Mouse (Mus musculus): ENCODE results near the gene Tmem30b. TPM values are rescaled to one million over a fixed set of nuclear protein-coding genes. Genes with fewer than 3 reads are reported as not detected.

The Tmem30b gene
- polyA plus RNA-seq (2015; fragmentation: Nextera tagmentation; extraction: Ambion mirVana), result 38.6 and 42.7 TPM in 2 replicates

DNA sequence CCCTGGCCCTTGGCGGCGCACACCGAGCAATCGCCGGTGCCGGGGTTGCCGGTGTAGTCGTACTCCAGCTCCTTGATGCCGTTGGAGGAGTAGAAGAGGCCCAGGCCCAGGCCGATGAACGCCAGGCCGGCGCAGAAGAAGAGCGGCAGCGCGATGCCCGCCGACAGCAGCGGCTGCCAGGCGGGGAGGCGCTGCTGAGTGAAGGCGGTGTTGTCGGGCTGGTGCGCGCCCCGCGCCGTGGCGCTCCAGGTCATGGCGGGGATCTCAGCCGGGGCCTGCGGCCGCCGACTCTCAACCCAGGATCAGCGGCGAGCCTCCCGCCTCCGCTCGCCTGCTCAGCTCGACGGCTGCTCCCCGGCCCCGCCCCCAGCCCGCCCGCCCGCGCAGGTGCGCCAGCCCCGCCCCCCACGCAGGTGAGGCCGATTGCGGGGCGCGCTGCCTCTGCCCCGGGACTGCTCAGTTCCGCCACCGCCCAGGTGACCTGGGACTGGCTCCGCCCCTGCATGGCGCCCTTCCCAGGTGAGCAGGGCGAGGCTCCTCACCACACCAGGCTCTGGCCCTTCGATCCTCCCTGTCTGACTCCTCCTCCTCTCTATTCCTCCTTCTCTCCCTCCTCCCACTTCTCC is at the start of gene Tmem30b:
TSS of gene Tmem30b (minus strand) at position 307 of the 626 bp plus-strand sequence.
- peak within 1 kb of the TSS; percentile 54 for H3K4me3 ChIP-seq (replicated peaks; ENCODE audit: low read length)
- ATAC-seq (ENCODE audit: insufficient read depth, low FRiP score), result peak; percentile 93
- H3K36me3 ChIP-seq (ENCODE audit: control insufficient read depth, insufficient read depth, low read length), result no peaks in the 10 kb centered on the region
- WGBS, result 1% methylated on average over 48 of the region's 61 CpGs
- peak within 1 kb of the TSS; percentile 76 for H3K9ac ChIP-seq (ENCODE audit: low read length)
- H3K4me2 ChIP-seq (ENCODE audit: low read depth, low read length), result peak within 1 kb of the TSS; percentile 70
- peaks cover 8% of the 10 kb centered on the region for H3K4me1 ChIP-seq (ENCODE audit: control insufficient read depth, insufficient read depth, low read length)
- H3K27me3 ChIP-seq (ENCODE audit: control insufficient read depth, insufficient read depth, low read length), result peaks cover 42% of the 10 kb centered on the region
- H3K27ac ChIP-seq (ENCODE audit: low read length), result peak within 1 kb of the TSS; percentile 81
- H3K9me3 ChIP-seq (replicated peaks; ENCODE audit: control insufficient read depth, low read length), result no peaks in the 10 kb centered on the region

DNA sequence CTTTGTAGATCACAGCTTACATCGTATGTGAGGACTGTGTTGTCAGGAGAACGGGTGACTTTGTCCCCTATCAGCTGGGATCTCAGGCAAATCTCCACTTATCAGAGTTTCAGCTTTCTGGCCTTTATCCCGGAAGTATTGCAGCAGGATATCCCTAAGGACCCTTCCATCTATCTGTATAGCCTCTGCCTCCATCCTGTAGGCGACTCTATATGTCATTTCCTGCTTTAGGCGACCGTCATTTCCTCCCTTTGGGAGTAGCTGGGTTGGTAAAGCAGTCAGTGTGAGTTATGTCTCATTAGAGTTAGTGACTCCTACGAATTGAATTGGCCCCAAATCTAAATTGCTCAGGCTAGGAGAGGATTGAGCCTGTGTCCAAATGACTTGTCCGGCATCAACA is 49.0 kb upstream of the Tmem30b start:
- Histone ChIP-seq H3K27ac (ENCODE audit: low read length) (no peak overlapping the region), H3K4me3 (replicated peaks; ENCODE audit: low read length) (no peak overlapping the region), H3K9me3 (replicated peaks; ENCODE audit: control insufficient read depth, low read length) (no peaks in the 10 kb centered on the region), H3K36me3 (ENCODE audit: control insufficient read depth, insufficient read depth, low read length) (no peaks in the 10 kb centered on the region), H3K9ac (ENCODE audit: low read length) (no peak overlapping the region), H3K4me2 (ENCODE audit: low read depth, low read length) (no peak overlapping the region), H3K4me1 (ENCODE audit: control insufficient read depth, insufficient read depth, low read length) (0 out of 2 replicates have a peak, but pooled peaks cover 2% of the 10 kb centered on the region), H3K27me3 (ENCODE audit: control insufficient read depth, insufficient read depth, low read length) (no peaks in the 10 kb centered on the region)
- ATAC-seq (ENCODE audit: insufficient read depth, low FRiP score), result no peak
- WGBS, result 74% methylated on average over 8 of the region's 8 CpGs

DNA sequence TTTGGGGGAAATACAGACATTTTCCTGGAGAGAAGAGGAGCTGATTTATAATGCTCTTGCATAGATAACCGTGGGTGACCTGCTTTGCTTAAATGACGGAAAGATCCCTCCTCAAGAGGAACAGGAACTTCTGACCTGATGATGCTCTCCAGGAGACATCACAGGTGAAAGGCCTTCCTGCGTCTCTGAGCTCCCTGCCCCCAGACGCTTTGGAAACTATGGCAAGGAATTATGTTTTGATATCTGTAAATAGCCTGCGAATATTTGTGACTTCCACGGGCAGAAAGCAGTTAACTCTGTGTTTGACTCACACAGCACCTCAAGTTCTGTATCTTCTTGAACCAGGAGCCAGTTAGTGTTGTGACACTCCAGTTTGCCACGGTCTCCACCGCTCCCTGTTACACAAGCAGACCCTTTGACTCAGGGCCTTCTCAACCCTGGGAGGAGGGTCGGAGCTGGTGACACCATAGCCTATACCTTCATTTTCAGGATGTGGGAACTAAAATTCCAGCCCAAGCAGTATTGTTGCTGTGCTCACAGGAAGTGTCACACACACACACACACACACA is 48.1 kb upstream of the Tmem30b start:
- H3K4me3 ChIP-seq (replicated peaks; ENCODE audit: low read length), result no peak overlapping the region
- H3K27me3 ChIP-seq (ENCODE audit: control insufficient read depth, insufficient read depth, low read length), result no peaks in the 10 kb centered on the region
- H3K36me3 ChIP-seq (ENCODE audit: control insufficient read depth, insufficient read depth, low read length), result no peaks in the 10 kb centered on the region
- ATAC-seq (ENCODE audit: insufficient read depth, low FRiP score), result no peak
- no peaks in the 10 kb centered on the region for H3K9me3 ChIP-seq (replicated peaks; ENCODE audit: control insufficient read depth, low read length)
- 78% methylated on average over 9 of the region's 9 CpGs for WGBS
- H3K27ac ChIP-seq (ENCODE audit: low read length), result no peak overlapping the region
- H3K4me2 ChIP-seq (ENCODE audit: low read depth, low read length), result no peak overlapping the region
- no peak overlapping the region for H3K9ac ChIP-seq (ENCODE audit: low read length)
- H3K4me1 ChIP-seq (ENCODE audit: control insufficient read depth, insufficient read depth, low read length), result 0 out of 2 replicates have a peak, but pooled peaks cover 2% of the 10 kb centered on the region

- no peaks in the 10 kb centered on the region for H3K36me3 ChIP-seq (ENCODE audit: control insufficient read depth, insufficient read depth, low read length)
- H3K4me2 ChIP-seq (ENCODE audit: low read depth, low read length), result no peak overlapping the region
- H3K27me3 ChIP-seq (ENCODE audit: control insufficient read depth, insufficient read depth, low read length), result no peaks in the 10 kb centered on the region
- no peak overlapping the region for H3K4me3 ChIP-seq (replicated peaks; ENCODE audit: low read length)
- H3K4me1 ChIP-seq (ENCODE audit: control insufficient read depth, insufficient read depth, low read length), result no peaks in the 10 kb centered on the region
- no peak overlapping the region for H3K27ac ChIP-seq (ENCODE audit: low read length)
- H3K9ac ChIP-seq (ENCODE audit: low read length), result no peak overlapping the region
- 83% methylated on average over 12 of the region's 12 CpGs for WGBS
- no peaks in the 10 kb centered on the region for H3K9me3 ChIP-seq (replicated peaks; ENCODE audit: control insufficient read depth, low read length)
- ATAC-seq (ENCODE audit: insufficient read depth, low FRiP score), result no peak
Observed at GRCm38 (mm10) chr12:73593021-73593798, 47.0 kb upstream of the Tmem30b start.

DNA sequence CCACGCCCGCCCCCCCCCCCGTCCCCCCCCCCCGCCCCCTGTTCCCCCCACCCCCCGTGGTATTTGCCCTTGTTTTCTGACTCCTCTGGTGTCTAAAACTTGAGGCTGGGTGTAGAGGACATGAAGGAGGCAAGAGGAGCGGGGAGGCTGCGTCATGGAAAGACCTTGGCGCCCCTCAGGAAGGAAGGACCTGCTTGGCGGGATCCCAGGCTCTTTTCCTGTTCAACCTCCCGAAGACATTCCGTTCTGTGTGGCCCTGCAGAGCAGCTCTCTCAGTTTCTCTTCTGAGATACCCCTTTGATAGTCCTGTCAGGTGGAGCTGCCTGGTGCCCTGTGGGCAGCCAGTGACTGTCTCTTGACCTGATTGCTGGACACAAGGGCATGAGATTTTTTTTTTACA is 45.4 kb upstream of the Tmem30b start:
- Histone ChIP-seq H3K4me2 (ENCODE audit: low read depth, low read length) (no peak overlapping the region), H3K27me3 (ENCODE audit: control insufficient read depth, insufficient read depth, low read length) (0 out of 2 replicates have a peak, but pooled peaks cover 2% of the 10 kb centered on the region), H3K4me3 (replicated peaks; ENCODE audit: low read length) (no peak overlapping the region), H3K4me1 (ENCODE audit: control insufficient read depth, insufficient read depth, low read length) (no peaks in the 10 kb centered on the region), H3K9me3 (replicated peaks; ENCODE audit: control insufficient read depth, low read length) (no peaks in the 10 kb centered on the region), H3K9ac (ENCODE audit: low read length) (no peak overlapping the region), H3K36me3 (ENCODE audit: control insufficient read depth, insufficient read depth, low read length) (no peaks in the 10 kb centered on the region), H3K27ac (ENCODE audit: low read length) (no peak overlapping the region)
- ATAC-seq (ENCODE audit: insufficient read depth, low FRiP score), result no peak
- 67% methylated on average over 9 of the region's 11 CpGs for WGBS

- no peak overlapping the region for H3K9ac ChIP-seq (ENCODE audit: low read length)
- no peak for ATAC-seq (ENCODE audit: insufficient read depth, low FRiP score)
- H3K27ac ChIP-seq (ENCODE audit: low read length), result no peak overlapping the region
Observed at GRCm38 (mm10) chr12:73590627-73591276, 44.6 kb upstream of the Tmem30b start.

DNA sequence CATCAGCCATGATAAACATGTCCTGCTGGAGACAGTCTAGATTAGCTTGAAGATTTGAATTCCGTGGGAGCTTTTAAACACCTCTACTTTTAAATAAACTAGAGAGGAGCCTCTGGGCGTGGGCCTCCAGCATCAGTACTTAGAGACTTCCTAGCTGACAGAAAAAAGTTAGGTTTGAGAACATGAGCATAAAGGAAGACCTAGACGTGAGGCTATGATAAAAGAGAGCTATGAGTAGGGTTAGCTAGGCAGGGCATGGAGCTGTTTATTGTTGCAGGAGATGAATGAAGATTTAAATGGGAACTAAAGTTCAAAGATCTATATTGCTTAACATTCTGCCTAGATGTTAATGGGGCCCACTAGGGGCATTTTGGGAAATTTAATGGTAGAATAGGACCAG is 41.1 kb upstream of the Tmem30b start:
- 50% methylated on average over 3 of the region's 3 CpGs for WGBS
- H3K9ac ChIP-seq (ENCODE audit: low read length), result no peak overlapping the region
- peak overlapping the region; percentile 10; the same call in 1 of the 2 replicates for H3K4me3 ChIP-seq (replicated peaks; ENCODE audit: low read length)
- H3K4me1 ChIP-seq (ENCODE audit: control insufficient read depth, insufficient read depth, low read length), result 0 out of 2 replicates have a peak, but pooled peaks cover 4% of the 10 kb centered on the region
- H3K9me3 ChIP-seq (replicated peaks; ENCODE audit: control insufficient read depth, low read length), result no peaks in the 10 kb centered on the region
- H3K27ac ChIP-seq (ENCODE audit: low read length), result no peak overlapping the region
- 0 out of 2 replicates have a peak, but pooled peaks cover 2% of the 10 kb centered on the region for H3K27me3 ChIP-seq (ENCODE audit: control insufficient read depth, insufficient read depth, low read length)
- H3K4me2 ChIP-seq (ENCODE audit: low read depth, low read length), result peak overlapping the region; percentile 34
- H3K36me3 ChIP-seq (ENCODE audit: control insufficient read depth, insufficient read depth, low read length), result no peaks in the 10 kb centered on the region
- no peak for ATAC-seq (ENCODE audit: insufficient read depth, low FRiP score)

More at GRCm38 (mm10) chr12:73590627-73591276, 44.6 kb upstream of the Tmem30b start:
- Histone ChIP-seq H3K4me1 (ENCODE audit: control insufficient read depth, insufficient read depth, low read length) (0 out of 2 replicates have a peak, but pooled peaks cover 4% of the 10 kb centered on the region), H3K4me2 (ENCODE audit: low read depth, low read length) (no peak overlapping the region), H3K9me3 (replicated peaks; ENCODE audit: control insufficient read depth, low read length) (no peaks in the 10 kb centered on the region), H3K4me3 (replicated peaks; ENCODE audit: low read length) (no peak overlapping the region), H3K36me3 (ENCODE audit: control insufficient read depth, insufficient read depth, low read length) (no peaks in the 10 kb centered on the region), H3K27me3 (ENCODE audit: control insufficient read depth, insufficient read depth, low read length) (0 out of 2 replicates have a peak, but pooled peaks cover 2% of the 10 kb centered on the region)
- 73% methylated on average over 15 of the region's 15 CpGs for WGBS

DNA sequence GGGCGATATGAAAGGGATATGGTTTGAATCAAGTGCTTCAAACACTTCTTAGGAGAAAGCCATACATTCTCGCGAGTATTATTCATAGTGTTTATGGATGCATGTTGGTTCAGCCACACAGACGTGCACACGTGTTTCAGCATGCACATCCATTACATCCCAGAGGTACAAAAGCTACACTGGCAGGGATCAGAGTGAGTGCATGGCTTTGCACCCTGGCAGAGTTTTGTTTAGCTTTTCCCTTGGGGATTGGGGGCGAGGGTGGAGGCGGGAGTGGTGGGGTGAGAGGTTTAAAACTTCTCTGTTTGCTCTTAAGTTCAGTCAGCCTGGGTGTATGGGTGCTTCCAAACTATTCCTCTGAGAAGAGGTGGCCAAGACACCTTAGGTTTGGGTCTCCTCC is 39.7 kb upstream of the Tmem30b start:
- Histone ChIP-seq H3K4me3 (replicated peaks; ENCODE audit: low read length) (peak overlapping the region; percentile 85), H3K4me1 (ENCODE audit: control insufficient read depth, insufficient read depth, low read length) (0 out of 2 replicates have a peak, but pooled peaks cover 4% of the 10 kb centered on the region), H3K4me2 (ENCODE audit: low read depth, low read length) (peak overlapping the region; percentile 94), H3K36me3 (ENCODE audit: control insufficient read depth, insufficient read depth, low read length) (no peaks in the 10 kb centered on the region), H3K27me3 (ENCODE audit: control insufficient read depth, insufficient read depth, low read length) (peaks cover 7% of the 10 kb centered on the region; the same call in 1 of the 2 replicates), H3K9me3 (replicated peaks; ENCODE audit: control insufficient read depth, low read length) (no peaks in the 10 kb centered on the region), H3K27ac (ENCODE audit: low read length) (no peak overlapping the region), H3K9ac (ENCODE audit: low read length) (peak overlapping the region; percentile 96)
- no peak for ATAC-seq (ENCODE audit: insufficient read depth, low FRiP score)
- WGBS, result 3% methylated on average over 7 of the region's 7 CpGs
